8 mouse cellular contexts compared by ENCODE assay signal in genomic region chr11:52233043-52233653, GRCm38 (mm10). TPM values are rescaled to one million over a fixed set of nuclear protein-coding genes. Genes with fewer than 3 reads are reported as not detected.
A peak's percentile ranks its signal among the peaks of the same experiment; 100 is the strongest.
DNase-seq lines count a peak whose midpoint lies in the region; ATAC-seq and TF ChIP-seq lines count a peak whose summit lies in the region.

No protein-coding gene starts in this region.

- H3K27ac ChIP-seq in kidney, postnatal 0 days, result no peak overlapping the region; the same call in 1 of the 2 replicates
- no peak overlapping the region for H3K27ac ChIP-seq in embryonic facial prominence, embryonic 10.5 days (replicated peaks)
- H3K27ac ChIP-seq in intestine, embryonic 14.5 days (ENCODE audit: low read depth), result no peak overlapping the region

- DNase-seq in kidney, postnatal 0 days (ENCODE audit: low spot score), result peak; percentile 43
- DNase-seq in kidney, adult 8-10 months, result no peak
- DNase-seq in embryonic facial prominence, embryonic 10.5 days (ENCODE audit: low spot score), result no peak
- DNase-seq in intestine, embryonic 14.5 days (ENCODE audit: low spot score), result no peak
- DNase-seq in cerebellum, adult 11 months, result no peak
- no peak for DNase-seq in cerebellum, postnatal 25 days
- no peak for DNase-seq in thymus, adult 18-20 months

- no peaks in the 10 kb centered on the region for H3K27me3 ChIP-seq in kidney, postnatal 0 days (ENCODE audit: insufficient read depth, low read length)
- no peaks in the 10 kb centered on the region for H3K27me3 ChIP-seq in embryonic facial prominence, embryonic 10.5 days (replicated peaks; ENCODE audit: low read depth, poor library complexity, severe bottlenecking)
- H3K27me3 ChIP-seq in intestine, embryonic 14.5 days (replicated peaks; ENCODE audit: control insufficient read depth, insufficient read depth, low read length), result no peaks in the 10 kb centered on the region
- no peaks in the 10 kb centered on the region for H3K27me3 ChIP-seq in myocyte (ENCODE audit: control insufficient read depth, insufficient read depth, insufficient read length)

- H3K36me3 ChIP-seq in kidney, postnatal 0 days (ENCODE audit: insufficient read depth, low read length), result peaks cover 11% of the 10 kb centered on the region; the same call in 1 of the 2 replicates
- peaks cover 35% of the 10 kb centered on the region for H3K36me3 ChIP-seq in embryonic facial prominence, embryonic 10.5 days (replicated peaks)
- peaks cover 18% of the 10 kb centered on the region for H3K36me3 ChIP-seq in intestine, embryonic 14.5 days (ENCODE audit: control insufficient read depth, insufficient read depth, low read length)
- H3K36me3 ChIP-seq in myocyte (ENCODE audit: control insufficient read depth, insufficient read depth), result peaks cover 10% of the 10 kb centered on the region

- TF ChIP-seq CTCF in kidney, postnatal 0 days (IDR thresholded peaks at IDR 0.05; ENCODE audit: low read depth), result no peak

- no peak for ATAC-seq in kidney, postnatal 0 days (replicated peaks; ENCODE audit: low FRiP score, low read depth)
- no peak for ATAC-seq in intestine, embryonic 14.5 days (replicated peaks; ENCODE audit: low FRiP score, low TSS enrichment, low read depth)

- peak overlapping the region; percentile 92 for H3K4me3 ChIP-seq in kidney, postnatal 0 days (replicated peaks; ENCODE audit: low read depth, low read length)
- peak overlapping the region; percentile 99 for H3K4me3 ChIP-seq in embryonic facial prominence, embryonic 10.5 days
- peak overlapping the region; percentile 96 for H3K4me3 ChIP-seq in intestine, embryonic 14.5 days (ENCODE audit: low read depth, low read length)
- peak overlapping the region; percentile 82 for H3K4me3 ChIP-seq in myocyte

- WGBS in kidney, postnatal 0 days, result 19% methylated on average over 3 of the region's 3 CpGs
- WGBS in embryonic facial prominence, embryonic 10.5 days, result 33% methylated on average over 3 of the region's 3 CpGs
- WGBS in intestine, embryonic 14.5 days, result 23% methylated on average over 3 of the region's 3 CpGs

- no peaks in the 10 kb centered on the region for H3K9me3 ChIP-seq in kidney, postnatal 0 days (replicated peaks; ENCODE audit: low read length)
- no peaks in the 10 kb centered on the region for H3K9me3 ChIP-seq in embryonic facial prominence, embryonic 10.5 days
- H3K9me3 ChIP-seq in intestine, embryonic 14.5 days (ENCODE audit: control insufficient read depth, low read length), result no peaks in the 10 kb centered on the region

- H3K4me1 ChIP-seq in kidney, postnatal 0 days (replicated peaks; ENCODE audit: insufficient read depth, low read length), result peaks cover 9% of the 10 kb centered on the region; the same call in 1 of the 2 replicates
- H3K4me1 ChIP-seq in embryonic facial prominence, embryonic 10.5 days, result peaks cover 26% of the 10 kb centered on the region
- peaks cover 20% of the 10 kb centered on the region; the same call in 1 of the 2 replicates for H3K4me1 ChIP-seq in intestine, embryonic 14.5 days (replicated peaks; ENCODE audit: control insufficient read depth, insufficient read depth, low read length)

- H3ac ChIP-seq in myocyte (ENCODE audit: control insufficient read depth, insufficient read length), result no peak overlapping the region

- H3K4me2 ChIP-seq in kidney, postnatal 0 days (ENCODE audit: low read length), result peak overlapping the region; percentile 76
- peak overlapping the region; percentile 74 for H3K4me2 ChIP-seq in intestine, embryonic 14.5 days (ENCODE audit: low read length)
- H3K4me2 ChIP-seq in myocyte (ENCODE audit: low read depth), result peak overlapping the region; percentile 90

- H3K79me2 ChIP-seq in myocyte (ENCODE audit: control insufficient read depth, insufficient read depth), result peaks cover 62% of the 10 kb centered on the region

- peak overlapping the region; percentile 98 for H3K9ac ChIP-seq in kidney, postnatal 0 days (ENCODE audit: low read depth, low read length)
- H3K9ac ChIP-seq in intestine, embryonic 14.5 days (ENCODE audit: low read length), result peak overlapping the region; percentile 99

- TF ChIP-seq POLR2A in myocyte (IDR thresholded peaks at IDR 0.05; ENCODE audit: insufficient read length, low read depth), result no peak

TF ChIP-seq in myocyte, 11 proteins besides CTCF, POLR2A, EP300 and RAD21:
- TF ChIP-seq TCF12 (IDR thresholded peaks at IDR 0.05; ENCODE audit: insufficient read depth, poor library complexity, severe bottlenecking) (no peak), USF1 (IDR thresholded peaks at IDR 0.05; ENCODE audit: low read depth) (no peak), REST (IDR thresholded peaks at IDR 0.05; ENCODE audit: insufficient read depth, insufficient read length) (no peak), TCF3 (IDR thresholded peaks at IDR 0.05; ENCODE audit: insufficient read length, low read depth) (no peak), SRF (IDR thresholded peaks at IDR 0.05; ENCODE audit: control insufficient read depth, insufficient read length, low read depth) (no peak), E2F4 (IDR thresholded peaks at IDR 0.05; ENCODE audit: insufficient read depth) (no peak), MYOG (IDR thresholded peaks at IDR 0.05; ENCODE audit: control insufficient read depth in 1 of 3, insufficient read depth in 1 of 3, insufficient read length in 2 of 3, low read depth in 2 of 3) (no peak), POLR2AphosphoS2 (IDR thresholded peaks at IDR 0.05; ENCODE audit: insufficient read length, low read depth) (no peak), CEBPB (IDR thresholded peaks at IDR 0.05; ENCODE audit: insufficient read depth, poor library complexity, severe bottlenecking) (no peak), MAX (IDR thresholded peaks at IDR 0.05; ENCODE audit: low read depth) (no peak), MYOD1 (IDR thresholded peaks at IDR 0.05; ENCODE audit: control insufficient read depth in 1 of 3, insufficient read length in 2 of 3, low read depth in 2 of 3) (no peak)

RNA-seq across cellular contexts. Expression of gene Skp1a, which starts 1.4 kb away (rescaled TPM):
- 917 and 950 TPM in 2 replicates for polyA plus RNA-seq in kidney, postnatal 0 days (2015; fragmentation: Nextera tagmentation; extraction: Ambion mirVana)
- polyA plus RNA-seq in embryonic facial prominence, embryonic 10.5 days (2016; fragmentation: Nextera tagmentation; extraction: Ambion mirVana), result 938 and 966 TPM in 2 replicates
- 743 and 772 TPM in 2 replicates for polyA plus RNA-seq in intestine, embryonic 14.5 days (2014; fragmentation: Nextera tagmentation; extraction: Ambion mirVana)
- polyA plus RNA-seq in myocyte (2012; fragmentation: generic; extraction: Trizol), result 168 TPM

RNA-seq across cellular contexts. Expression of gene Olfr1371, which starts 19.4 kb away (rescaled TPM):
- polyA plus RNA-seq in kidney, postnatal 0 days (2015; fragmentation: Nextera tagmentation; extraction: Ambion mirVana), result not detected in 2 replicates
- not detected in 2 replicates for polyA plus RNA-seq in embryonic facial prominence, embryonic 10.5 days (2016; fragmentation: Nextera tagmentation; extraction: Ambion mirVana)
- polyA plus RNA-seq in intestine, embryonic 14.5 days (2014; fragmentation: Nextera tagmentation; extraction: Ambion mirVana), result not detected in 2 replicates
- not detected for polyA plus RNA-seq in myocyte (2012; fragmentation: generic; extraction: Trizol)

RNA-seq across cellular contexts. Expression of gene Tcf7, which starts 49.7 kb away (rescaled TPM):
- polyA plus RNA-seq in kidney, postnatal 0 days (2015; fragmentation: Nextera tagmentation; extraction: Ambion mirVana), result 14.6 and 16.0 TPM in 2 replicates
- polyA plus RNA-seq in embryonic facial prominence, embryonic 10.5 days (2016; fragmentation: Nextera tagmentation; extraction: Ambion mirVana), result 11.3 and 13.0 TPM in 2 replicates
- polyA plus RNA-seq in intestine, embryonic 14.5 days (2014; fragmentation: Nextera tagmentation; extraction: Ambion mirVana), result 7.8 and 9.5 TPM in 2 replicates
- 17.3 TPM for polyA plus RNA-seq in myocyte (2012; fragmentation: generic; extraction: Trizol)
